Mouse (Mus musculus) monocyte, adult 2 months (primary cell): Measurements from ENCODE around the gene Ihh.

ENCODE experiments used
- DNase-seq, 2 experiments: peaks; one replicate each; pipeline ENCODE4 v3.0.0; 2022; ENCODE audit warnings: low spot score in 2 of 2, low read depth in 1 of 2

Ihh gene

GRCm38 (mm10) chr1:74951556-74952210 lies at the start of gene Ihh:
TSS of gene Ihh (minus strand) at chr1:74951672.
- no peak for DNase-seq

GRCm38 (mm10) chr1:75001183-75001582 lies 49.7 kb upstream of the Ihh start:
- DNase-seq: no peak

GRCm38 (mm10) chr1:75000496-75000895 lies 49.0 kb upstream of the Ihh start:
- DNase-seq: peak; percentile 5 to 24

- DNase-seq: no peak
These were observed 47.7 kb upstream of the Ihh start for GRCm38 (mm10) chr1:74999173-74999572.

- DNase-seq: no peak
These were observed 45.8 kb upstream of the Ihh start for GRCm38 (mm10) chr1:74997231-74997630.

- no peak for DNase-seq
These were observed 25.5 kb upstream of the Ihh start for GRCm38 (mm10) chr1:74977001-74977400.

GRCm38 (mm10) chr1:74975936-74976335 lies 24.5 kb upstream of the Ihh start:
- no peak for DNase-seq

- no peak for DNase-seq
These were observed 22.1 kb upstream of the Ihh start for GRCm38 (mm10) chr1:74973590-74973989.

GRCm38 (mm10) chr1:74971353-74972050 lies 20.0 kb upstream of the Ihh start:
- DNase-seq: no peak

GRCm38 (mm10) chr1:74967962-74968580 lies 16.6 kb upstream of the Ihh start:
- no peak for DNase-seq

GRCm38 (mm10) chr1:74964494-74965215 lies 13.2 kb upstream of the Ihh start:
- peak in 1 of 2 experiments; percentile 29 for DNase-seq

GRCm38 (mm10) chr1:74962853-74963227 lies 11.4 kb upstream of the Ihh start:
- DNase-seq: no peak

- no peak for DNase-seq
These were observed 10.8 kb upstream of the Ihh start for GRCm38 (mm10) chr1:74962126-74962852.

- DNase-seq: no peak
These were observed 10.2 kb upstream of the Ihh start for GRCm38 (mm10) chr1:74961722-74962121.

- DNase-seq: no peak
These were observed 8.6 kb upstream of the Ihh start for GRCm38 (mm10) chr1:74960059-74960458.

- no peak for DNase-seq
These were observed 639 bp downstream of the Ihh start for GRCm38 (mm10) chr1:74950576-74951490.

GRCm38 (mm10) chr1:74950066-74950465 lies 1.4 kb downstream of the Ihh start:
- DNase-seq: no peak

GRCm38 (mm10) chr1:74949666-74950050 lies 1.8 kb downstream of the Ihh start:
- no peak for DNase-seq

- DNase-seq: peak in 1 of 2 experiments; percentile 12
These were observed 2.4 kb downstream of the Ihh start for GRCm38 (mm10) chr1:74948784-74949665.
